Mouse (Mus musculus): ENCODE data around the gene Syt11.

- TF ChIP-seq POLR2A (IDR thresholded peaks at IDR 0.05; ENCODE audit: insufficient read depth, low read length): no peak
- peak; percentile 63 for TF ChIP-seq CTCF (IDR thresholded peaks at IDR 0.05; ENCODE audit: low read depth, low read length)
These were observed 12.5 kb downstream of the Syt11 start for GRCm38 (mm10) chr3:88762401-88762831.
